Mouse (Mus musculus) R1 (cell line): ENCODE measurements around the gene Nudt16l1.
A peak's percentile ranks its signal among the peaks of the same experiment; 100 is the strongest.

Experiments
- DNase-seq: peaks from one replicate; pipeline ENCODE4 v3.0.0-alpha.2; 2018; ENCODE audit warnings: low read depth, low spot score

Gene Nudt16l1

GRCm38 (mm10) chr16:4957446-4957845, 18.9 kb downstream of the Nudt16l1 start:
- no peak for DNase-seq

GRCm38 (mm10) chr16:4960260-4960659, 21.7 kb downstream of the Nudt16l1 start:
- no peak for DNase-seq

GRCm38 (mm10) chr16:4963346-4963745, 24.8 kb downstream of the Nudt16l1 start:
- peak; percentile 51 for DNase-seq

GRCm38 (mm10) chr16:4963797-4964709, 25.5 kb downstream of the Nudt16l1 start, which contains the start of gene Anks3:
Gene Anks3 (minus strand): TSS chr16:4964205.
- DNase-seq = peak; percentile 96

GRCm38 (mm10) chr16:4964731-4965391, 26.3 kb downstream of the Nudt16l1 start:
- no peak for DNase-seq

- no peak for DNase-seq
Measured at GRCm38 (mm10) chr16:4965392-4966129, 27.0 kb downstream of the Nudt16l1 start.

- no peak for DNase-seq
Measured at GRCm38 (mm10) chr16:4968426-4968825, 29.9 kb downstream of the Nudt16l1 start.

- no peak for DNase-seq
Measured at GRCm38 (mm10) chr16:4969055-4969843, 30.7 kb downstream of the Nudt16l1 start.

GRCm38 (mm10) chr16:4971626-4972025, 33.1 kb downstream of the Nudt16l1 start:
- peak; percentile 47 for DNase-seq

GRCm38 (mm10) chr16:4974521-4974920, 36.0 kb downstream of the Nudt16l1 start:
- no peak for DNase-seq

GRCm38 (mm10) chr16:4976180-4976579, 37.6 kb downstream of the Nudt16l1 start:
- no peak for DNase-seq

GRCm38 (mm10) chr16:4978275-4979051, 39.9 kb downstream of the Nudt16l1 start:
- no peak for DNase-seq

GRCm38 (mm10) chr16:4979755-4980380, 41.3 kb downstream of the Nudt16l1 start:
- peak; percentile 46 for DNase-seq

GRCm38 (mm10) chr16:4984717-4985116, 46.2 kb downstream of the Nudt16l1 start:
- no peak for DNase-seq
